Mouse (Mus musculus): ENCODE measurements around the gene Akap2.

- TF ChIP-seq CTCF (IDR thresholded peaks at IDR 0.05; ENCODE audit: low read depth, low read length) (no peak), GATA2 (IDR thresholded peaks at IDR 0.05; ENCODE audit: borderline replicate concordance, low read depth, low read length) (no peak), TAL1 (conservative IDR thresholded peaks at IDR 0.05; ENCODE audit: low read depth, low read length) (no peak), GATA1 (IDR thresholded peaks at IDR 0.05; ENCODE audit: borderline replicate concordance, low read length) (no peak), POLR2AphosphoS5 (IDR thresholded peaks at IDR 0.05; ENCODE audit: insufficient replicate concordance, low read depth, low read length) (no peak)
Measured at GRCm38 (mm10) chr4:57765806-57766205, 48.3 kb downstream of the Akap2 start.
